Mouse (Mus musculus): ENCODE results near the gene Lrig2.

Lrig2 gene

DNA sequence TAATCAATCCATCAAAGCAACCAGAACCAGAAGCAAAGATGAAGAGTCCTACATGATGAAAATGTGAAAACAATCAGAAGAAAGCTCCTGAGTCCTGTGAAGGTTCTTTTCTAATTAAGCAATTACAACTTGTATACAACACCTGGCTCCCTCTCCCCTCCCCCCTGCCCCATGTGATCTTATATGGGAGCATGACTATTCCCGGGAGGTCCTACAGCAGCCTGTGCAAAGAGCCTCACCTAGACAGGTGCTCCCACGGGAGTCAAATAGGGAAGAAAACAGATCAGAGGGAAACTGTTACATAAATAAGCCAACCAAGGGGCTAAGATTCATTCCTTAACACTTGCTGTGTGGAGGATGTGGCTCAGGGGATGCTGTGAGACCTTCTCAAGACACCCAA is 143.8 kb downstream of the Lrig2 start:
- no peak for DNase-seq (ENCODE audit: low read depth)

GRCm38 (mm10) chr3:104361814-104362213 is 149.9 kb downstream of the Lrig2 start:
- DNase-seq (ENCODE audit: low read depth): no peak

- DNase-seq (ENCODE audit: low read depth): no peak
These were observed 151.4 kb downstream of the Lrig2 start for GRCm38 (mm10) chr3:104360325-104360724.

- no peak for DNase-seq (ENCODE audit: low read depth)
These were observed 152.2 kb downstream of the Lrig2 start for GRCm38 (mm10) chr3:104359225-104360135.

DNA sequence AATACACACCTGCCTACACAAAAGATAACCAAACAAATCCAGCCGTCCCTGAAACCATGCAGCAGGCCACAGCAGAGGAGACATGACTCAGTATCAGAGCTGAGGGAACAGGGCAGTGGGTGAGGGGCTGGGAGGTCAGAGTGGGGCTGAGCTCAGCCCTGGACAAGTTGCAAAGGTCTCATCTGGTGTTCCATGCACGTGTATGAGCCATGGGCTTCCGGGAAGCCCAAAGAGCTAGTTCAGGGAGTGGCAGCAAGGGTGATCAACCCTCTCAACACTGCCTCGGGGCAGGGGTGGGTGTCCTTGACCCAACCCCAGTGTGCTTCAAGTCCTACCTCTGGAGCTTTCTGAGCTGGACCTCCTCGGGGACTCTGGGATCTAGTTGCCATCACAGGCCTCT is 153.0 kb downstream of the Lrig2 start:
- DNase-seq (ENCODE audit: low read depth): no peak

GRCm38 (mm10) chr3:104356106-104356505 is 155.6 kb downstream of the Lrig2 start:
- DNase-seq (ENCODE audit: low read depth): no peak

GRCm38 (mm10) chr3:104353884-104354283 is 157.8 kb downstream of the Lrig2 start:
- DNase-seq (ENCODE audit: low read depth): no peak

DNA sequence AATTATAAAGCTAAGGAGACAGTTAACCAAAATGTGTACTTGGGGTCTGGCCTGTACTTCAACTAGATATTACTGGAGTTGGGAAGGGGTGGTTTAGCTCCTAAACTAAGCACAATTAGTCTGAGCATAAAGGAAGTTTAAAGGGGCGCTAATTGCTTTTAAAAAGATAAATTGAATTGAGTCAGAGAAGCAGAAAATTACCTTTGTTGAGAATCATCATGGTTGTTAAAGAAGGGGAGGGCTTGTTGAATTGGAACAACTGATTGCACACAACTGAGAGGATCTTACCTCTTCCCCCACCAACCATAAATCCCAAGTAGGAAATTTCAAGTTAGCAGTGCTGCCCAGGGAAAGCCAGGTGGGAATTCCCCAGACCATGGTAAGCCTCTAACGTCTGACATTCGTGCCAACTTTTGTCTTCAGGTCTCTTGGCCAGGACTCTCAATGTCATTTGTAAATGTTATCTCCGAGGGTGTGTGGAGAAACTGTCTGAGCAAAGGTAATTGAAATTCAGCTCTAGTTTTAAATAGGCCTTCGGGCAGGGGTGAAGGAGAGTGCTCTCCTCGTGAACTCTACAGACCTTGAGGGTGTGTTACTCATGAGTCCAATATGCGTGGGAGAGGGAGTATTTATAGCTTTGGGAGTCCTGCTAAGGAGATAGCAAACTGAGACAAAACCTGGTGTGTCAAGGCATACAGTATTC is 159.2 kb downstream of the Lrig2 start:
- no peak for DNase-seq (ENCODE audit: low read depth)

DNA sequence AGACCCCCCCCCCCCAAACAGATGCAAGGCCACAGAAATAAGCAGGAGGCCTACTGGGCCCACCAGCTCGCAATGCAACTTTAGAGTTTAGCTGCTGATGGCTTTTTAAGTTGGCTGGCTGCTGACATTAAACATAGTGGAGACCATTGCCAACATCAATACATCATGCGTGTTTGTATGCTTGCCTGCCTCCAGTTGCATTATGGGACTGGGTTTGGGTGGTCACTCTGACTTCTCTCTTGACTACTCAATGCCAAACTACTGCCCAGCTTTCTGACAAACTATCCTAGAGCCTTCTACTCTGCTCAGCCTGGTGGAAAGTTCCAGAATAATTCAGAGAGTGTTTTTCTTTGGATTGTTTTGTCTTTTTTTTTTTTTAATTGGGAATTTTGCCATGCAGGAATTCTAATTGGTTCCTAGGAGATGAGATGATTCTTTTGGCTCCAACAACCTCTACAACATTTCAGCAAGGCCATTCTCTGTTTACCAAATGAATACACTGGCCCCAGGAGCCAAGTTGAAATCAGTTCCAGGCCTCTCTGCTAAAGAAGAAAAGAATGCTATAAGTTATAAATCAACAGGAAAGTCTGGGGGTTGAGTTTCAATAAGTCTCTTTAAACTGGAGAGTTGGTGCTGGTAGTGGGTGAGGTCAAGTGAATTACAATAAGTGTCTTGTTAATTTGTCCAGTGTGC is 161.3 kb downstream of the Lrig2 start:
- DNase-seq (ENCODE audit: low read depth): no peak

DNA sequence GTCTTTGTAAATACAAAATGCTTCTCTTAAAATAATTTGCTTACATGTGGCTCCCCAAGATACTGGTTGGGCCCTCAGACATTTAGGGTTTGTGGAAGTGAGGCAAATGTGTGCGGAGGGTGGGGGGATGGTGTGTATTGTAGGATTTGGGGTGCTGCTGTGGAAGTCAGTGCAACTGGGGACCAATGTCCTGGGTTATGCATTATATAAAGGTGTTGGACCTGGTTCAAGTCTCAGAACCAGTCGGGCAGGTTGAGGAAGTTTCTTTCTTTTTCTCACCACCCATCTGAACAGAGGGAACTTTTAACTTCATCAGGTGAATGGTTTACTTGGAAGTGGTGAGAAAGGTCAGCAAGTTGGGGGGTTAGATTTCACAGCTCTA is 161.9 kb downstream of the Lrig2 start:
- no peak for DNase-seq (ENCODE audit: low read depth)

DNA sequence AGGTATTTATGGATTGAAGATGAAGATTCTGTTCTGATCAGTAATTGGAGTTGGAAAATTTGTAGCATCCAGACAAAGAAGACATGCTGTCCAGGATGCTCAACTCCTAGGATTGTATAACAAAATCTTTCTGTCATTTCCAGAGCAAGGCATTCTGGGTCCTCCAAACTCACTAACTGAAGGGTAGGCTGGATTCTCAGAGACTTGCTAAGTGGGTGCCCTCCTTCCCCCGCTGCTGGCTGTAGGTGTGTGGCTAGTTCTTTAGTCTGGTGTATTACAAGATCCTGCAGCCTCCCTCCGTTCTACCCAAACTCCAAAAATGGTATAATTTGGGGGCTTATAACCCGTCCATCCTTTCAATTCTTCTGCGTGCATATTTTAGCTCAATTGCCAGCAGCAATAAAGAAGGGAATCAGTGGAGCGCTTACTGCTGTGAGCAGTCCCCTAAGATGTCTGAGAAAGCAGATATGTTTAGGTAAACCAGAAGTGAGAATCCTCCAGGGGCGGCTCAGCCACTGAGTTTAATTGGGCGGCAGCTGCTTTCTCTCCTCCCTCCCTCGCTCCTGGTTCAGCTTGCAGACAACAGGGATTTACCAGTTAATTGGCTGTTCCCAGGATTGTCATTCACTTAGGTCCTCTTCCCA is 162.4 kb downstream of the Lrig2 start:
- DNase-seq (ENCODE audit: low read depth): no peak

All from c-Kit-positive CD71-positive TER-119-negative erythroid progenitor cells, embryonic 14.5 days (primary cell).